Mouse (Mus musculus) forebrain, embryonic 12.5 days (tissue): ENCODE measurements at regions not wholly inside any gene's neighbourhood (a gene's known extent, or its start where the extent isn't known, plus 50 kb on each side); places are given as distances from the start of the nearest gene placed in this dataset.

ENCODE experiments used
- ATAC-seq: fragments of 200-750 bp; cut with Nextera tagmentation; 2 replicates; pipeline ENCODE4 v1.8.0; 2017; ENCODE audit warnings: moderate TSS enrichment; ENCODE audit not compliant: low FRiP score
- H3K27ac ChIP-seq: fragments of 300-500 bp; sonication (generic); 2 replicates; pipeline ENCODE4 v1.5.1; 2016; ENCODE audit warnings: mild to moderate bottlenecking
- H3K27me3 ChIP-seq: fragments of 300-500 bp; sonication (generic); 2 replicates; pipeline ENCODE4 v1.6.1; 2016; ENCODE audit warnings: mild to moderate bottlenecking
- H3K36me3 ChIP-seq: fragments of 300-500 bp; sonication (generic); replicated peaks from 2 replicates; pipeline ENCODE4 v1.6.1; 2016; ENCODE audit warnings: mild to moderate bottlenecking
- H3K4me1 ChIP-seq: fragments of 300-500 bp; sonication (generic); 2 replicates; pipeline ENCODE4 v1.6.1; 2016
- H3K4me2 ChIP-seq: fragments of 300-500 bp; sonication (generic); 2 replicates; pipeline ENCODE4 v1.6.1; 2016; ENCODE audit warnings: mild to moderate bottlenecking, moderate library complexity
- H3K4me3 ChIP-seq: fragments of 300-500 bp; sonication (generic); replicated peaks from 2 replicates; pipeline ENCODE4 v1.5.1; 2016; ENCODE audit warnings: mild to moderate bottlenecking
- H3K9ac ChIP-seq: fragments of 300-500 bp; sonication (generic); 2 replicates; pipeline ENCODE4 v1.6.1; 2016; ENCODE audit warnings: mild to moderate bottlenecking
- H3K9me3 ChIP-seq: fragments of 300-500 bp; sonication (generic); 2 replicates; pipeline ENCODE4 v1.6.1; 2016
- WGBS: fragments of 180-500 bp; shearing (Covaris S2); methylation state at CpG from one replicate; pipeline ENCODE4 v1.1.7; 2016; 5-methylcytosine and 5-hydroxymethylcytosine counted together

DNA sequence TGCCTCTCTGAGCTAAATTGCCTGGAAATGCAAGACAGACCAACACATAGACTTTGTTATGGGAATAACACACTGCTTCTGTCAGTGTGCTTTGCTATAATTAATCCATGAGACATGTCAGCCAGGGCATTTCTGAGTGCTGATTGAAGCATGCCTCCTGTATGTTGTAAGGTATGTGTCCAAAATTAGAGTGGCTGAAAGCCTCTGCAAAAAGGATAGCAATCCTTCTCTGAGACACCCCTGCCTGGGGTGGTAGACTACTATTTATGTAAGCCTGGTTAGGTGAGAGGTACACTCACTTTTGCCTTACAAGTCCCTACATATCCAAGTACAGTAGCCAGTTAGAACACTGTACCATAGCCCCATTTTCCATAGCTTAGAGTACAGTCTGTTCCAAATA, 193.3 kb upstream of the Egflam start:
- Histone ChIP-seq H3K4me2 (no peak overlapping the region), H3K4me1 (no peaks in the 10 kb centered on the region), H3K27me3 (no peaks in the 10 kb centered on the region), H3K36me3 (no peaks in the 10 kb centered on the region), H3K4me3 (no peak overlapping the region), H3K27ac (no peak overlapping the region), H3K9ac (no peak overlapping the region), H3K9me3 (no peaks in the 10 kb centered on the region)
- ATAC-seq: no peak

DNA sequence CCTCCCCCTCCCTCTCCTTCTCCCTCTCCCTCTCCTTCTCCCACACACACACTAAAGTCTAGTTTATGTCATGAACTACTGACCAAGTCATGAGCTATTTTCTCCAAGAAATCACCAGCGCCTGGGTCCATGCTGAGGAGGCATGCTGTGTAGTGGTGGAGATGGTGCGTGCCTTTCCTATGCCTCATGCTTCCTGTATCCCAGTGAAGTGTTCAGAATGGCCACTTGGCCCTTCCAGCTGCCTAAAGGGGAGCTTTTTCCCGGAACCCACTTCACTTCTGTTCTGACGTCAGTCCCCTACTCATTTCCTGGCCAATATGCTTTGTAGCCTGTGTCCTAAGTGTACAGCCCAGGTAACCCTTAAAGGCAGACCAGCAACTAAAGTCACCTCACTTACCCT, 199.1 kb upstream of the Egflam start:
- Histone ChIP-seq H3K36me3 (no peaks in the 10 kb centered on the region), H3K9me3 (no peaks in the 10 kb centered on the region), H3K4me2 (no peak overlapping the region), H3K27ac (no peak overlapping the region), H3K4me3 (no peak overlapping the region), H3K9ac (no peak overlapping the region), H3K27me3 (no peaks in the 10 kb centered on the region), H3K4me1 (no peaks in the 10 kb centered on the region)
- WGBS: 84% methylated on average over 4 of the region's 4 CpGs
- ATAC-seq: no peak

DNA sequence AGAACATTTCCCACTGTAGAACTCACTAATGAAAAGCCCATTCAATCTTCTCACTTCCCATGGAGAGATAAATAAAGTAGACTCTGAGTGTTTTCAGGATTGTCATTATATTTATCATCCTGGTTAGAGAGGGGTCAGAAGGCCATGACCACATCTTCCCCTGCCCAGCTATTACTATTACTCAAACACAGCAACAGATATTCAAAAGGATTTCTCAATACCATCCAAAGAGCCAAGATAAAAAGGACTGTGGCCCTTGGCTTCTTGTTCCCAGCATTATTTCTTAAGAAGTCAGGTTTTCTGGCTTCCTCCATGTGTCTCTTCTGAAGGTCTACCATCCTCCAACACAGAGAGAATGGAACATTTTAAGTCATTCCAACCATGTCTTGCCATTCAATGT, 199.6 kb upstream of the Egflam start:
- H3K9ac ChIP-seq: no peak overlapping the region
- H3K4me3 ChIP-seq: no peak overlapping the region
- H3K36me3 ChIP-seq: no peaks in the 10 kb centered on the region
- H3K9me3 ChIP-seq: no peaks in the 10 kb centered on the region
- no peaks in the 10 kb centered on the region for H3K27me3 ChIP-seq
- H3K4me1 ChIP-seq: no peaks in the 10 kb centered on the region
- no peak overlapping the region for H3K27ac ChIP-seq
- no peak overlapping the region for H3K4me2 ChIP-seq
- no peak for ATAC-seq

DNA sequence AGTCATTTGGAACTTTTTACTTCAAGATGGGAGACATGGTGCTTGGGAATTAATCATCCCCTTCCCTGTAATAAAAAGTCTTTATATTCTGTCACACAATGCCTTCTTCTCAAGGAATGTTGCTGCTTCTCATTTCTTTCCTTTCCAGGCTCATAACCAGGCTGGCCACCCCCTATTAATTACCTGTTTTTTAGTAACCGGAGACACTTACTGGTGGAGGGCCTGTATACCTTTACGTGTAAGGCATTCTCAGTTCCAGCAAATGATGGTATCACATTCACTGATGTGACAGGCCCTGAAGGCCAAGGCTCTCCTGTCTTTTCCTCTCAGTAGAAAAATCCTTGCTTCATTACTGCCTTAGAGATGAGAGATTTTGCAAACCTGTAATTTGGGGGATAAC, 203.3 kb upstream of the Egflam start:
- Histone ChIP-seq H3K4me2 (no peak overlapping the region), H3K36me3 (no peaks in the 10 kb centered on the region), H3K9ac (no peak overlapping the region), H3K9me3 (no peaks in the 10 kb centered on the region), H3K27me3 (no peaks in the 10 kb centered on the region), H3K27ac (no peak overlapping the region), H3K4me1 (no peaks in the 10 kb centered on the region), H3K4me3 (no peak overlapping the region)
- no peak for ATAC-seq
- WGBS: 95% methylated on average over 2 of the region's 2 CpGs

DNA sequence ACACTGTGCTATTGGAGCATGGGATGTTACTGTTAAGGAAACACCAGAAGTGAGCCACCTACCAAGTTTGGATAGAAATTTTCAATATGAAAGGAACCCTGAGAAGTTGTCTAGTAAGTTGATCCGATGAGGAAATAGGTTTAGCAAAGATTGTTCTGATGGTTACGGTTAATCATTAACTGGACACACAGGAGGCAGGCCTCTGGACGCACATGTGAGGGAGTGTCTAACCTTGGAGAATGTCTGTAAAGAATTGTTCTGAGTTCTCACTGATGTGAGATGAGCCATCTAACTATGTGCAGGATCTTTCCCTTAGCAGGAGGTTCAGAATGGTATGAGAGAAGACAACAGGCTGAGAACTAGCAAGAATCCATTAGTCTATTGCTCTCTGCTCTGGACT, 205.8 kb upstream of the Gdnf start:
- no peaks in the 10 kb centered on the region for H3K4me1 ChIP-seq
- H3K27ac ChIP-seq: no peak overlapping the region
- no peak overlapping the region for H3K4me2 ChIP-seq
- no peaks in the 10 kb centered on the region for H3K9me3 ChIP-seq
- H3K27me3 ChIP-seq: no peaks in the 10 kb centered on the region
- no peaks in the 10 kb centered on the region for H3K36me3 ChIP-seq
- no peak overlapping the region for H3K4me3 ChIP-seq
- WGBS: 92% methylated on average over 3 of the region's 3 CpGs
- H3K9ac ChIP-seq: no peak overlapping the region
- no peak for ATAC-seq

DNA sequence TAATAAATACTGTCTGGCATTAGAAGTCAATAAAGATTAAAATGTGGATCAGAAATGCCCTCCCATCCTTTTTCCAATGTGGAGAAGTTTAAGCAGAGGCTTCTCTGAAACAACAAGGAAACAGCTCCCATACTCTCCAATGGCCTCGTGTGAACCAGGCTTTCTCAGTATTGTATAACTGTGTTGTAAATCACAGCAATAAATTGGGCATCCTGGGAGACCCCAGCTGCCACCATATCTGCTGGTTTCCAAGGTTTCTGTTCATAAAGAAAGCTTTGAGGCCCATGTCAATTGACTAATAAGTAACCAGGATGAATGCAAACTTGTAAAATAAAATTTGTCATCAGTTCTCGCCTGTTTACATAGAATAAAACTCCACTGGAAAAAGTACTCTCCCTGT, 192.7 kb upstream of the Gdnf start:
- Histone ChIP-seq H3K4me2 (no peak overlapping the region), H3K9me3 (no peaks in the 10 kb centered on the region), H3K36me3 (no peaks in the 10 kb centered on the region), H3K4me1 (no peaks in the 10 kb centered on the region), H3K9ac (no peak overlapping the region), H3K4me3 (no peak overlapping the region), H3K27me3 (no peaks in the 10 kb centered on the region), H3K27ac (no peak overlapping the region)
- no peak for ATAC-seq
- WGBS: 82% methylated on average over 2 of the region's 2 CpGs

DNA sequence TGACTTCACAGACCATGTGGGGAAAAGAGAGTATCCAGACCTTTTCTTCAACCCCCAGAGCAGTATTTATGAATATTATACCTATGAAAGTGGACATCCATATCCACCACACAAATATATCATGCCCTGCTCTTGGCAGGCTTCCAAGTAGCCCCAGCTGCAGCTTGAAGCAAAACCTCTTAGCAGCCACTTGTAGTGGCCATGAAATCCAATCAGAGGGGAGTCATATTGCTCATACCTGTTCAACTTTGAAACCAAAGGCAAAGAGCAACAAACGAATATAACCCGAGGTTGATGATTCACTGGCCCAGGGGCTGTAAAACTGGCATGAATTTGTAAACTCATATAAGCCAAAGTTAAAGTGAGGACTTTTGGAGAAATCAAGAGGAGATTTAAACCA, 187.6 kb upstream of the Gdnf start:
- Histone ChIP-seq H3K4me1 (no peaks in the 10 kb centered on the region), H3K9me3 (no peaks in the 10 kb centered on the region), H3K27me3 (no peaks in the 10 kb centered on the region), H3K27ac (no peak overlapping the region), H3K4me2 (no peak overlapping the region), H3K36me3 (no peaks in the 10 kb centered on the region), H3K4me3 (no peak overlapping the region), H3K9ac (no peak overlapping the region)
- WGBS: 76% methylated on average over 2 of the region's 2 CpGs
- no peak for ATAC-seq

DNA sequence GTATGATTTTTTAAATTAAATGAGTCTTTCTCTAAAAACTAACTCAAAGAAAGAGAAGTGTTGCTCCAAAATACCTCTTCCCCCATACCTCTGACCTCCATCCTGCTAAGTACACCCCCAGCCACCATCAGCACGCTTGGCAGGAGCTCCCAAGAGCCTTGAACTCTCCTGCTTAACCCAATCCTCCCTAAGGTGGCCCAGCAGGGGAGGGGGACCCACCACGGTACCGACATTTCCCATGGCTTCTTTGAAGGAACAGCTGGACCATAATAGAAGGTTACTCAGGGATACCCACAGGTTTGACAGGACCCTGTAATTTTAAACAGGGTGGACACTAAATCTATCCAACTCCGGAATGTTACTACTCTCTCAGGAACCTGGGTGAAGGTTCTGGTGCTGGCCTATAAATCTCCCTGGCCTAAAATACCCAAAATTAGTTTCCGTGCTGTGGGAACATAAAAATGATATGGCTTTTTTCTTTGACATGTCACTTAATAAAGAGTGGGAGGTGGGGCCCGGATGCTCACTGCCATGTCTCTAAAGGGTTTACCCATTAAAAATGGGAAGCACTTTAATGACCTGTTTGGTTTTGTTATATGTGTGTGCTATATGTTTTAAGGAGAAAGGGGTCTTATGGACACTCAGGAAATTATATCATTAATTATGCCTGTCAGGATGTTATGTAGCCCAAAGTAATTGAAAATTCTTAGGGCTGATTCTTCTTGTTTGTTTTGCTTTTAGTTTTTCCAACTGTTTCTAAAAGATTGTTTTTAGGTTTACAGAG, 185.8 kb upstream of the Gdnf start:
- no peaks in the 10 kb centered on the region for H3K27me3 ChIP-seq
- H3K9ac ChIP-seq: no peak overlapping the region
- no peaks in the 10 kb centered on the region for H3K4me1 ChIP-seq
- no peak overlapping the region for H3K4me3 ChIP-seq
- no peak overlapping the region for H3K27ac ChIP-seq
- no peaks in the 10 kb centered on the region for H3K9me3 ChIP-seq
- H3K36me3 ChIP-seq: no peaks in the 10 kb centered on the region
- 76% methylated on average over 6 of the region's 6 CpGs for WGBS
- no peak for ATAC-seq
- no peak overlapping the region for H3K4me2 ChIP-seq

DNA sequence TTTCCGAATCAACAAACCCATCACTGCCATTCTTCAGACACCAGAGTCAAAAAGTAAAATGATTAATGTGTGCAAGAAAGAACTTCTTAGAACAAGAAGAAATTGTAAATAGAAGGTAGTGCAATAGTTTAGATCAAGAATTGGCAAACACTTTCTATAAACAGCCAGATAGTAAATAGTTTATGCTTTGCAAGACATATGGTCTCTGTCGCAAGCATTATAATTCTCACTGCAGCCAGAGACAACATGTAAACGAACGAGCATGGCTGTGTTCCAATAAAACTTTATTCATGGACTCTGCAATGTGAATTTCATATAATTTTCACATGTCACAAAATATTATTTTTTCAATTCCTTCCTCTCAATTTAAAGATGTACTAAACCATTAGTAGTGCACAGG, 180.8 kb upstream of the Gdnf start:
- Histone ChIP-seq H3K4me2 (no peak overlapping the region), H3K9ac (no peak overlapping the region), H3K27me3 (no peaks in the 10 kb centered on the region), H3K4me3 (no peak overlapping the region), H3K4me1 (no peaks in the 10 kb centered on the region), H3K27ac (no peak overlapping the region), H3K36me3 (no peaks in the 10 kb centered on the region), H3K9me3 (no peaks in the 10 kb centered on the region)
- 91% methylated on average over 4 of the region's 4 CpGs for WGBS
- ATAC-seq: no peak

DNA sequence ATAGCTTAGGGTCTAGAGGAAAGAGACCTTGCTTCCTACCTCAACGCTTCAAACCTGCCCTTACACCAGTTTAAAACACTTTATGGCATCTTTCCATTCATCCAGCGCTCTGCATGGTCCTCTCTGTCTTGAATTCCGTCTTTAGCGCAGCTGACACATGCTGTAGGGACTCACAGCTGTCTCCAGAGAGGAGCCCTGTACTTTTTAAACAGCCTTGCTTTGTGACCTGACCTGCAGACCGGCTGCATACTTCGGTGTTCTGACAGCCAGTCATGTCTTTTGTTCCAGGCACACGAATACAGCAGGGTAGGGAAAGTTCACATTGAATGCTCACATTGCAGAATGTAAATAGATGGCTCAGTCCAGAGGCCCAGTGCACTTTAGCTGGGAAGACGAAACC, 175.4 kb upstream of the Gdnf start:
- Histone ChIP-seq H3K4me2 (no peak overlapping the region), H3K4me3 (no peak overlapping the region), H3K9ac (no peak overlapping the region), H3K9me3 (no peaks in the 10 kb centered on the region), H3K27me3 (no peaks in the 10 kb centered on the region), H3K4me1 (no peaks in the 10 kb centered on the region), H3K27ac (no peak overlapping the region), H3K36me3 (no peaks in the 10 kb centered on the region)
- WGBS: 61% methylated on average over 8 of the region's 8 CpGs
- no peak for ATAC-seq

DNA sequence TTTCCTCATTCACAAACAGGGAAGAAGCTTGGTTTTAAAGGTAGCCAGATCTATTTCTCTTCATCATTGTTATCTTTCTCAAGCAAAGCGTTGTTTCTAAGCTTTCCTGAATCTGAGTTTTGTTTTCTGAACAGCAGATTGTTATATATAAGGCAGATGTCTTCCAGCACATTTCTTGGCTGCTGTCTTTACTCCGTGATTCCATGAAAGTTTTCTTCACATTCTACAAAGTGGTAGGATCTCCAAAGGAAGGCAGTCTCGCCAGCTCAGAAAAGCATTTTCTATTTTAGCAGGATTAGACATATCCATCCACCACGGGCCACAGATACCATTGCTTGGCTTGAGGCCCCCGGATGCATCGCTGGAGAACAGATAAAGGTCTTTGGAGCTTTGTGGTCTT, 171.2 kb upstream of the Gdnf start:
- Histone ChIP-seq H3K27me3 (no peaks in the 10 kb centered on the region), H3K27ac (no peak overlapping the region), H3K36me3 (no peaks in the 10 kb centered on the region), H3K4me3 (no peak overlapping the region), H3K9ac (no peak overlapping the region), H3K4me2 (no peak overlapping the region), H3K9me3 (no peaks in the 10 kb centered on the region), H3K4me1 (peaks cover 7% of the 10 kb centered on the region; the same call in 1 of the 2 replicates)
- 85% methylated on average over 6 of the region's 6 CpGs for WGBS
- ATAC-seq: no peak

DNA sequence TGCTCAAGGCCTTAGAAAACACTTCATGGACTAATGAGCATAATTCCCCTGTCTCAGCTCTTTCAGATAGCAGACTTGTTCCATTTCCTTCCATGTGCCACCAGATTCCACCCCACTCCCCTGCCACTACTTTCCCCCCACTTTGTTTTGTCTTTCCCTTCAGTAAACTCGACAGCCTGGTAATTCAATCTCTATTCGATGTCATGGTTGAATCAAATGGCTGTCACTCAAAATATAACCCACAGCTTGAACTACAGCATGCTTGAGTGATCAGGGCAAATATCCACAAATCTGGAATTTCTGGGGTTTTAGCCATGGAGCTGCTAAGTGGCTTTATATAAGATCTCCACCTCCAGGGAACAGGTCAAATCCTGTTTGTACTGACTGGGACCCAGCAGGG, 168.6 kb upstream of the Gdnf start:
- 30% methylated on average over 2 of the region's 2 CpGs for WGBS

DNA sequence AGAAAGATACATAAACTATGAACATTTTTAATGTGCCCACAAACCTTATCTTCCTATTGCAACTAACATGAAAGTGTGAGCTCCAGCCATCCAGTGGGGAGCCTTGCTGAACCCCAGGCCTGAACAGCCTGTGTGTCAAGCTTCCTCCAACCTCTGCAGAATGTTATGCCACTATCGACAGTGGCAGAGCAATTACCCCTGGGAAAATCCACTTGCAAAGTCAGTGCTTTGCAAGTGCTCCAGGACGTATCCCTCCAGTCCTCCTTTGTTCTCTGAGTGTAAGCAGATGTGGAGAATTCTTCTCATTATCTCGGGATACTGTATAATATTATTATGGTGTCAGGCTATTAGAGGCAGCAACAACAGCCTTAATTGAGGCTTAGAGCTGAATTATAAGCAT, 159.9 kb upstream of the Gdnf start:
- Histone ChIP-seq H3K4me1 (0 out of 2 replicates have a peak, but pooled peaks cover 3% of the 10 kb centered on the region), H3K27me3 (no peaks in the 10 kb centered on the region), H3K4me3 (no peak overlapping the region), H3K4me2 (no peak overlapping the region), H3K36me3 (no peaks in the 10 kb centered on the region), H3K9me3 (no peaks in the 10 kb centered on the region), H3K27ac (no peak overlapping the region), H3K9ac (no peak overlapping the region)
- WGBS: 39% methylated on average over 3 of the region's 3 CpGs
- no peak for ATAC-seq

More for the DNA sequence above, 168.6 kb upstream of the Gdnf start:
- Histone ChIP-seq H3K4me2 (no peak overlapping the region), H3K9ac (no peak overlapping the region), H3K9me3 (no peaks in the 10 kb centered on the region), H3K4me3 (no peak overlapping the region), H3K4me1 (peaks cover 7% of the 10 kb centered on the region; the same call in 1 of the 2 replicates), H3K36me3 (no peaks in the 10 kb centered on the region), H3K27ac (no peak overlapping the region), H3K27me3 (no peaks in the 10 kb centered on the region)
- ATAC-seq: no peak
